Mouse (Mus musculus) neural tube, embryonic 13.5 days (tissue): ENCODE measurements around the gene Sorcs1. TPM values are rescaled to one million over a fixed set of nuclear protein-coding genes. Genes with fewer than 3 reads are reported as not detected.

Source experiments
- ATAC-seq: fragments of 200-750 bp; cut with Nextera tagmentation; 2 replicates; pipeline ENCODE4 v1.8.0; 2017; ENCODE audit warnings: low read depth, mild to moderate bottlenecking, moderate TSS enrichment, moderate library complexity
- H3K27ac ChIP-seq: fragments of 300-500 bp; sonication (generic); replicated peaks from 2 replicates; pipeline ENCODE4 v1.5.1; 2015; ENCODE audit warnings: moderate library complexity, mild to moderate bottlenecking, inconsistent platforms
- H3K27me3 ChIP-seq: fragments of 300-500 bp; sonication (generic); 2 replicates; pipeline ENCODE4 v1.6.1; 2015; ENCODE audit warnings: mild to moderate bottlenecking, inconsistent platforms
- H3K36me3 ChIP-seq: fragments of 300-500 bp; sonication (generic); 2 replicates; pipeline ENCODE4 v1.6.1; 2015; ENCODE audit warnings: mild to moderate bottlenecking, inconsistent platforms
- H3K4me1 ChIP-seq: fragments of 300-500 bp; sonication (generic); replicated peaks from 2 replicates; pipeline ENCODE4 v1.6.1; 2015; ENCODE audit warnings: inconsistent platforms
- H3K4me2 ChIP-seq: fragments of 300-500 bp; sonication (generic); 2 replicates; pipeline ENCODE4 v1.6.1; 2015; ENCODE audit warnings: inconsistent platforms, mild to moderate bottlenecking, moderate library complexity
- H3K4me3 ChIP-seq: fragments of 300-500 bp; sonication (generic); 2 replicates; pipeline ENCODE4 v1.5.1; 2015; ENCODE audit warnings: mild to moderate bottlenecking, inconsistent platforms
- H3K9ac ChIP-seq: fragments of 300-500 bp; sonication (generic); 2 replicates; pipeline ENCODE4 v1.6.1; 2015; ENCODE audit warnings: moderate library complexity, mild to moderate bottlenecking, inconsistent platforms
- H3K9me3 ChIP-seq: fragments of 300-500 bp; sonication (generic); 2 replicates; pipeline ENCODE4 v1.6.1; 2016; ENCODE audit warnings: inconsistent platforms
- WGBS: fragments of 180-500 bp; shearing (Covaris S2); methylation state at CpG from one replicate; pipeline ENCODE4 v1.1.7; 2015; 5-methylcytosine and 5-hydroxymethylcytosine counted together
- polyA plus RNA-seq: library from polyadenylated mRNA; unstranded; fragments of >200 nt; fragmentation: Nextera tagmentation; extraction: Ambion mirVana; gene quantifications from 2 replicates; pipeline ENCODE4 v1.2.1, GENCODE M21; 2015

Gene Sorcs1
- polyA plus RNA-seq, 1 experiment from 2014 or later = 11.9 TPM

DNA sequence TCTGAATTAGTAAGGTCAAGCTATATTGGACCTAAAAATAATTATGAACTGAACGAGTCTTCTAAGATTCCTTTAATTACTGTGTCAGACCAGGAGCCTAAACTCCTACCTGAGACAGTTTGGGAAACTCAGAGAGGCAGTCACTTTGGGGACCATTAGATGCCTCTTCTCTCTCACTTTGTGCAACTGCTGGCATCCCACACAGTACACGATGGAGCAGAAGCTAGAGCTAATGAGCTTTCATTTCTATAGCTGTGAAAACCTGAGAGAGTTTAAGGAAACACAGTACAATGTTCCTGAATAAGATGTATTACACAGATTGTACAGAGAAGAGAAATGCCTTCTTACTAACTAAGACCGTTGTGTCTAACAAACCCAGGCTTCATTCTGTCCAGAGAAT lies 150.6 kb downstream of the Sorcs1 start:
- Histone ChIP-seq H3K4me3 (no peak overlapping the region), H3K27ac (no peak overlapping the region), H3K4me2 (no peak overlapping the region), H3K36me3 (no peaks in the 10 kb centered on the region), H3K27me3 (no peaks in the 10 kb centered on the region), H3K9ac (no peak overlapping the region), H3K9me3 (no peaks in the 10 kb centered on the region), H3K4me1 (no peaks in the 10 kb centered on the region)
- no peak for ATAC-seq
- WGBS = 84% methylated on average over 3 of the region's 3 CpGs

DNA sequence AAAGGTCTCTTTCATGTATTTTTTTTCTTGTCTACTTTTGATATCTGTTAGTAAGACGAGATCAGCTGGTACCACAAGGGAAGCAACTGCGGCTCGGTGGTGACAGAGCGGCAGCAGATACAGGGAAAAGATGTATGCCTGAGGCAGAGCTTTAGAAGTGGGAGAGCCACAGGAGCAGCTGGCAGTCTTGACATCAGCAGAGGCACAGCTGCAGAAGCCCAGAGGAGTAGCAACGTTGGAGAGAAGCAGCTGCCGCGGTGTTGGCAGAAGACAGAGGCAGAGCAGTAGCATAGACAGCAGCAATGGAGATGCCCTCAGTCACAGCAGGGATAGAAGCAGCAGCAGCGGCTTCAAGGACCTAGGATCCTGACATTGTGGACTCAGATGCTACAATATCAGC lies 152.4 kb downstream of the Sorcs1 start:
- H3K4me1 ChIP-seq = no peaks in the 10 kb centered on the region
- H3K27me3 ChIP-seq = no peaks in the 10 kb centered on the region
- no peak overlapping the region for H3K9ac ChIP-seq
- no peak overlapping the region for H3K27ac ChIP-seq
- WGBS = 67% methylated on average over 8 of the region's 8 CpGs
- no peaks in the 10 kb centered on the region for H3K9me3 ChIP-seq
- ATAC-seq = no peak; the same call in 1 of the 2 replicates
- no peak overlapping the region for H3K4me3 ChIP-seq
- no peak overlapping the region for H3K4me2 ChIP-seq
- H3K36me3 ChIP-seq = no peaks in the 10 kb centered on the region

DNA sequence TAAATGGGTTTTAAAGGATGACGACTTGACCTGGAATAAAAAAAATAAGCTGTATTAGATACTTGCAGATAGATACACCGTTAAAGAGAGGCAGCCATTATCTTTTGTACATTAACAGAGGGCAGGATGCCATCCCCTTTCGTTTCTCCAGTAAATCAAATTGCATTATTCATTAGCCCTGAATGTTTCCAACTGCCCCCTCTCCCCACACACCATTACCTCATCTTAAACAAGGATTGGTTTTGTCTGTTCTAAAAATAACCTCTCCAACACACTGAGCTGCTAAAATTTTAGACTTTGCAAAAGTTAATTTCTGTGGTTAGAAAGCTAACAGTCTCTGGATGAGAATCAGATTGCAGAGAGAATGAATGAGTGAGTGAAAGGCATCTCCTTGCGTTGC lies 156.5 kb downstream of the Sorcs1 start:
- Histone ChIP-seq H3K9me3 (no peaks in the 10 kb centered on the region), H3K4me2 (no peak overlapping the region), H3K36me3 (no peaks in the 10 kb centered on the region), H3K27ac (no peak overlapping the region), H3K4me1 (no peaks in the 10 kb centered on the region), H3K4me3 (no peak overlapping the region), H3K9ac (no peak overlapping the region), H3K27me3 (no peaks in the 10 kb centered on the region)
- ATAC-seq = no peak
- WGBS = 67% methylated on average over 4 of the region's 4 CpGs

DNA sequence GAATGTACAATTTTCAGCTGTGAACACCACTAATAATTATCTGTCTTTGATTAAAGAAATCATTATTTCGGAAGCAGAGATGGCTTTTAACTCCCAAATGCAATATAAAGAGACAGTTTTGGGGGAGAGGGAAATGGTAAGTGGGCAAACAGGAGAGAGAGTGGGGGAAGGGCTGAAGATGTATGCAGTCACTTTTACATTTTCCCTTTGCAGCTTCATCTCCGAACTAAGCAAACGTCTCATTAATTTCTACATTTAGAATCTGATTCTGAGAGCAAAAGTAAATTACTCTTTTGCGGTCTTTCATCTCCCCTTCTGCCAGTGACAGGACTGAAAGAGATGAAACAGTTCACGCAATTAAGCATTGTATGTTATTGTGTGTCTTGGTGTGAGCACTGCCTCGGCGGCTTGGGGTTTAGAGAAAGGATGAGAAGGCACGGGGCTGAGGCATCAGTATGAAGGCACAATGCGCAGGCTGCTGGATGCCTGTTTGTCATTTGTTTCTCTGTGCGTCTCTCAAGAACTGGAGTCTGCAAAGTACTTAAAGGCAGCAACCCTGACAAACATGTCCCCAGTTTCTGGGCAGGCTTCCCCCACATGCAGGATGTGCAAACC lies 163.3 kb downstream of the Sorcs1 start:
- 36% methylated on average over 10 of the region's 10 CpGs for WGBS
- peak overlapping the region; percentile 7; the same call in 1 of the 2 replicates for H3K4me3 ChIP-seq
- ATAC-seq = no peak; the same call in 1 of the 2 replicates

DNA sequence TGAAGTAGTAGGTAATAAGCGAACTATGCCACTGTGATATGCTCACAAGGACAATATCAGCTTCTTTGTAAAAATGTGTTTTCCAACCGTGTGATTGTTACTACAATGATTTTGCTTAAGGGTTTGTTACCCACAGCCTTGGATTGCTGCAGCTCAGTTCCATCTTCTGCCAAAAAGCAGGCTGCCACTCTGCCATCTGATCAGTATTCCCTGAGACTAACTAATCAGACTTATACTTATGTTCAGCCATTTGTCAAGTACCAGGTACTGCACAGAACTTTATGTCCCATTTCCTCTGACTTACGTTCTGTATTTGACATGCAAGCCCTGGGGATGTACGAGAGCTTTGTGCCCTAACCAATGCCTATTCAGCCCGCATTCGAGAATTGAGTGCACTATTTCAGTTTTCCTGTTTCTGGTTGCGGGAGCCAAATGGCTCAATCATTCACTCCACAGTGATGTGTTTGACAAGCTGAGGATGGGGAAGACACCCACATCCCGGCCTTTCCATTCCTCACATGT lies 164.1 kb downstream of the Sorcs1 start:
- 55% methylated on average over 8 of the region's 8 CpGs for WGBS
- H3K9me3 ChIP-seq = no peaks in the 10 kb centered on the region
- H3K4me2 ChIP-seq = no peak overlapping the region
- no peaks in the 10 kb centered on the region for H3K27me3 ChIP-seq
- no peak for ATAC-seq
- no peak overlapping the region for H3K4me3 ChIP-seq
- no peaks in the 10 kb centered on the region for H3K36me3 ChIP-seq
- H3K4me1 ChIP-seq = peaks cover 14% of the 10 kb centered on the region
- no peak overlapping the region for H3K27ac ChIP-seq
- no peak overlapping the region for H3K9ac ChIP-seq

More for the DNA sequence above, 163.3 kb downstream of the Sorcs1 start:
- H3K4me2 ChIP-seq = peak overlapping the region; percentile 44
- H3K27ac ChIP-seq = no peak overlapping the region; the same call in 1 of the 2 replicates
- H3K4me1 ChIP-seq = peaks cover 14% of the 10 kb centered on the region
- H3K36me3 ChIP-seq = no peaks in the 10 kb centered on the region
- no peaks in the 10 kb centered on the region for H3K27me3 ChIP-seq
- H3K9me3 ChIP-seq = no peaks in the 10 kb centered on the region
- 0 out of 2 replicates have a peak overlapping the region, but pooled peaks have one; percentile 22 for H3K9ac ChIP-seq

DNA sequence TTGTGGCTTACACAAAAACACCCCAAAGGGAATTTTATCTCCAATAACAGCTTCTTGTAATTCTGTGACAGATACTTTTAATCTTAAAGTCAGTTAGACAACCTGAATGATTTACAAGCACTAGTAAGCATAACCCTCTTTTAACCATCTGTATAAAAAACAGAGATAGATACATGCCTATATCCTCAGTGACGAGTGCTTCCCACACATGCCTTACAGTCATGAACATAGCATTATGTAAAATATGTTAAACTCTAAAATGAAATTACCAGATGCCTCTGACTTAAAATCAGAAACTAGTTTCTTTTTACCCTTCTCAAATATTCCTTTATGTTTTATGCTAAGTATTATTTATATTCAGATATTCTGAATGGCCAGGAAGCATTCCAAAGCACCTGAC lies 175.6 kb downstream of the Sorcs1 start:
- no peak overlapping the region for H3K4me3 ChIP-seq
- H3K27me3 ChIP-seq = no peaks in the 10 kb centered on the region
- no peak overlapping the region for H3K9ac ChIP-seq
- no peak for ATAC-seq
- no peaks in the 10 kb centered on the region for H3K4me1 ChIP-seq
- no peak overlapping the region for H3K27ac ChIP-seq
- no peaks in the 10 kb centered on the region for H3K9me3 ChIP-seq
- 81% methylated on average over 1 of the region's 1 CpGs for WGBS
- H3K36me3 ChIP-seq = no peaks in the 10 kb centered on the region
- H3K4me2 ChIP-seq = no peak overlapping the region

DNA sequence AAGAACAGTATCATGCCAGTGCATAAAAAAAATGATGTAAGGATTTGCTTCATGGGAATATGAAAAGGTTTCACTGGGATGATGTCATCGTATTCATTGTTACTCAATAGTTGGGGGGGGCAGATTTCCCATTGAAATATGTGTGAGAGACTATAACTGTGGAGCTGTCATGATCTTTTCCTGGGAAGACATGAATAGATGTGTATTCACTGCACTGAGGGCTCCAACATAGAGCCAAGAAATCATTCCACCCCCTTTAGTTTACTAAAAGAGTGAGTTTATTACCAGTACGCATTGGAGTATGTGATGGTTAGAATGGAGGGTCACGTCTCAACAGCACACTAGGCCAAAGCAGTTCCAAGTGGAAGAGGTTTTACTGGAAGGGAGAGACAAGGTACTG lies 187.3 kb downstream of the Sorcs1 start:
- H3K36me3 ChIP-seq = no peaks in the 10 kb centered on the region
- 88% methylated on average over 3 of the region's 3 CpGs for WGBS
- no peak for ATAC-seq

DNA sequence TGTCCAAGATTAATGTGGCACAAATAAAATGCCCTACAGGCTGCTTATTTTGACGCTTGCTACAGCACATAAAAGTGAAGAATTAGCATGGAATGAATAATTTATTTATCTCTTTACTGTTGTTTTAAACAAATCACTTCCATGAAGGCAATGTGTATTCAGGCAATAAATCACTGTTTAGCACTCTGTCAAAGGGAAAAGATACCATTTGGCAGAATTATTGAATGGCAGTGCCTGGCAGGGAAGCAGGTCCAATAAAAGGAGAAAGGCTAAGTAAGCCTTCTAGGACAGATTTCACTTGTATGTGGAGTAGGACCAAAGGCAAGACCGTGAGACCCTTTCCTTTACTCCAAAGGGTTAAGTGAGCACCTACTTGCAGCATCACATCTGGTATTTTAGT lies 187.7 kb downstream of the Sorcs1 start:
- ATAC-seq = 0 out of 2 replicates have a peak, but pooled peaks have one; percentile 36
- peak overlapping the region; percentile 54; the same call in 1 of the 2 replicates for H3K27ac ChIP-seq
- no peak overlapping the region for H3K4me3 ChIP-seq
- no peaks in the 10 kb centered on the region for H3K36me3 ChIP-seq
- H3K27me3 ChIP-seq = no peaks in the 10 kb centered on the region
- peaks cover 41% of the 10 kb centered on the region for H3K4me1 ChIP-seq
- no peak overlapping the region for H3K9ac ChIP-seq
- H3K4me2 ChIP-seq = no peak overlapping the region
- H3K9me3 ChIP-seq = no peaks in the 10 kb centered on the region
- 32% methylated on average over 2 of the region's 2 CpGs for WGBS

More for the DNA sequence above, 187.3 kb downstream of the Sorcs1 start:
- Histone ChIP-seq H3K27me3 (no peaks in the 10 kb centered on the region), H3K9me3 (no peaks in the 10 kb centered on the region), H3K9ac (no peak overlapping the region), H3K4me3 (no peak overlapping the region), H3K4me1 (peaks cover 41% of the 10 kb centered on the region), H3K27ac (no peak overlapping the region), H3K4me2 (no peak overlapping the region)

DNA sequence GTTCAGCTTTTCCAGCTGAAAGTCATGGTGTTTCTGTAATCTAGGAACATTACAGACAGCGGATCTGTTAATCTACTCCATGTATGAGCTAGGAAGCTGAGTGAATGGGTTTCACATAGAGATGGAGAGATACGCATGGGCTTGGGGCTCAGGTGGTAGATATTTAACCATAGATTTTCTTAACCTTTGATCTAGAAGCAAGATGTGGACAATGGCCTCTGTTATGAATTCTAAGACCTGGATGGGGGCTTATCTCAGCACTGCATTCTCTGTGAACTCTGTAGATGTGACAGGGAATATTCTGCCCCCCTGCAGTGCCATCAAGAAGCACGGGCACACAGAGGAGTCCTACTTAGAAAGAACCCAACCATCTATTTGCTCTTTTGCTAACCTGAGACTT lies 188.7 kb downstream of the Sorcs1 start:
- WGBS = 72% methylated on average over 3 of the region's 3 CpGs
- Histone ChIP-seq H3K9ac (no peak overlapping the region), H3K4me2 (no peak overlapping the region), H3K9me3 (no peaks in the 10 kb centered on the region), H3K27ac (peak overlapping the region; percentile 54; the same call in 1 of the 2 replicates), H3K36me3 (no peaks in the 10 kb centered on the region), H3K4me1 (peaks cover 41% of the 10 kb centered on the region), H3K27me3 (no peaks in the 10 kb centered on the region), H3K4me3 (no peak overlapping the region)
- ATAC-seq = no peak

DNA sequence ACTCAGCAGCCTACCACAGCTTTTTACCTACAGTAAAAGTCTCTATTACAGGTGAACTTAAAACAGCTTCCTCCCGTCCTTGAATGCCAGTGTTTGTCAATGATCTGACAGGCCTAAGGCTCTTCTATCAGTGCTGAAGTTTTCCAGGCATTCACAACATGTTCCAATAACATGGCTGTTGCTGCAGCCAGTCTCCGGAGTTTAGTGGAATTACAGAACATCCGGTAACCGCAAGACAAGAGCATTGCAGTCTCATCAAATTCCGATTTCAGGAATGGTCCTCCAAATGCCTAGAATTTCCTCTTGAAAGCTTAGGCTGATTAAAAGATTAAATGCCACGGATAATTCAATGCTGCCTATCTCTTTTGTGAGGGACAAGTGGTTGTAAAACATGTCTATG lies 190.0 kb downstream of the Sorcs1 start:
- Histone ChIP-seq H3K4me3 (no peak overlapping the region), H3K27me3 (no peaks in the 10 kb centered on the region), H3K9me3 (no peaks in the 10 kb centered on the region), H3K9ac (no peak overlapping the region), H3K4me1 (peaks cover 48% of the 10 kb centered on the region), H3K4me2 (peak overlapping the region; percentile 18), H3K36me3 (no peaks in the 10 kb centered on the region), H3K27ac (peak overlapping the region; percentile 30; the same call in 1 of the 2 replicates)
- WGBS = 50% methylated on average over 6 of the region's 6 CpGs
- ATAC-seq = no peak

DNA sequence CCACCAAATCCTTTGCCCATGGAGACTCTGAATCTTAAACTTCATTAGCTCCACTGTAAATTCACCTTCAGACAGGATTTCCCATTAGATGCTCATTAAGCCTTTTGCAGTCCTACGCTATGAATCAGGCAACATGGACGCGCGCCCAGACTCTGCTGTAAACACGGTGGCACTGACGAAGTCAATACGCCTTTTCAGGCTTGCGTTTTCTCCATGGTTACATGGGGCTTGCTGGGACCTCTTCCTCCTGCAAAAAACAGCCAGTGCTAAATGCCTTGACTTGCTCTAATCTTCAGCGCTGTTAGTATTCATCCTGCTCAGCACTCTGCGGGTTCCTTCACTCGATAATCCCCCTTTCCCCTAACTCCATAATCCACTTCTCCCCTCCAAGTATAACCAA lies 190.7 kb downstream of the Sorcs1 start:
- H3K4me1 ChIP-seq = peaks cover 54% of the 10 kb centered on the region
- 19% methylated on average over 11 of the region's 11 CpGs for WGBS
- H3K9ac ChIP-seq = no peak overlapping the region
- H3K4me2 ChIP-seq = peak overlapping the region; percentile 18
- H3K4me3 ChIP-seq = no peak overlapping the region
- H3K9me3 ChIP-seq = no peaks in the 10 kb centered on the region
- ATAC-seq = peak; percentile 89
- H3K36me3 ChIP-seq = no peaks in the 10 kb centered on the region
- H3K27me3 ChIP-seq = no peaks in the 10 kb centered on the region
- H3K27ac ChIP-seq = peak overlapping the region; percentile 30; the same call in 1 of the 2 replicates

DNA sequence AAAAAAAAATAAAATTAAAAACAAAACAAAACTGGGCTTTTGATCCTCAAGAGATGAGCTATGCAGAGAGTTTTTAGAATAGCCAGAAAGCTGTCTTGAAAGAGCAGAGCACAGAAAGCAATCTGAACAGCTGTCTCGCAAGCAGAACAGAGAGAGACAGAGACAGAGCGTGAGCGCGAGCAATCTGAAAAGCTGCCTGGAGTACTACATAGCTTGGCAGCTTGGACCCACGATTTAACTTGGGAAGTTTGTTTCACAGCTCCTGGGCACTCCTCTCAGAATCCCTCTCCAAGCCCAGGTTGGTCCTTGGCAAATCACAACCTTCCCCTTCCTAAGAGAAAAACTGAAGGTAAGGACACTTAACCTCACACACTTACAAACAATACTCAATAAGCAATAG lies 192.1 kb downstream of the Sorcs1 start:
- Histone ChIP-seq H3K4me2 (no peak overlapping the region), H3K4me1 (peaks cover 55% of the 10 kb centered on the region), H3K9me3 (no peaks in the 10 kb centered on the region), H3K36me3 (no peaks in the 10 kb centered on the region), H3K27ac (no peak overlapping the region), H3K9ac (no peak overlapping the region), H3K4me3 (no peak overlapping the region), H3K27me3 (no peaks in the 10 kb centered on the region)
- ATAC-seq = no peak
- 88% methylated on average over 5 of the region's 5 CpGs for WGBS

DNA sequence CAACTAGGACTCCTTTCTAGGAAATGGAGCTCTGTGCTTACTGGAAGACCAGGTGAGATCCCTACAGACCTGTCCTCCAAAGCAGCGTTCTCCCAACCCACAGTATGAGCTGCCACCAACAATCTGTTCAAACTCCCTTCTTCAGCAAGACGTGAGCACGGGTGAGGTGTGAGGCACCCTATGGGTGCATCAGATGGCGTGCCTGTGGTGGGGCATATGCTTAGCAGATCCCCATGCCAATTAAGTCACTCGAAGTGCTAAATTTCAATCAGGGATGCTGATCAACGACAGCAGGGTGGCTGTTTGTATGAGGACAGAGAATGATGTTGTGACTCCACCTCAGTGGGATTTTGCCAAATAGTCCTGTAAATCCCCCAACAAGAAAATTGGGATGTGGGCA lies 201.7 kb downstream of the Sorcs1 start:
- Histone ChIP-seq H3K9me3 (no peaks in the 10 kb centered on the region), H3K4me3 (no peak overlapping the region), H3K4me1 (no peaks in the 10 kb centered on the region), H3K9ac (no peak overlapping the region), H3K27me3 (no peaks in the 10 kb centered on the region), H3K27ac (no peak overlapping the region), H3K4me2 (no peak overlapping the region), H3K36me3 (no peaks in the 10 kb centered on the region)
- WGBS = 72% methylated on average over 6 of the region's 6 CpGs
- no peak for ATAC-seq
